Mouse (Mus musculus): Measurements from ENCODE around the gene Zfp651.

Gene Zfp651

GRCm38 (mm10) chr9:121815183-121815582, 56.1 kb downstream of the Zfp651 start:
- DNase-seq (ENCODE audit: low spot score), result no peak

- no peak for DNase-seq (ENCODE audit: low spot score)
These were observed 60.1 kb downstream of the Zfp651 start for GRCm38 (mm10) chr9:121819073-121819770.

- no peak for DNase-seq (ENCODE audit: low spot score)
These were observed 60.8 kb downstream of the Zfp651 start for GRCm38 (mm10) chr9:121819771-121820471.

GRCm38 (mm10) chr9:121820765-121821164, 61.6 kb downstream of the Zfp651 start:
- no peak for DNase-seq (ENCODE audit: low spot score)

Data from urinary bladder, postnatal 25 days (tissue).